Mouse (Mus musculus): ENCODE measurements around the gene Kif24.

The Kif24 gene

DNA sequence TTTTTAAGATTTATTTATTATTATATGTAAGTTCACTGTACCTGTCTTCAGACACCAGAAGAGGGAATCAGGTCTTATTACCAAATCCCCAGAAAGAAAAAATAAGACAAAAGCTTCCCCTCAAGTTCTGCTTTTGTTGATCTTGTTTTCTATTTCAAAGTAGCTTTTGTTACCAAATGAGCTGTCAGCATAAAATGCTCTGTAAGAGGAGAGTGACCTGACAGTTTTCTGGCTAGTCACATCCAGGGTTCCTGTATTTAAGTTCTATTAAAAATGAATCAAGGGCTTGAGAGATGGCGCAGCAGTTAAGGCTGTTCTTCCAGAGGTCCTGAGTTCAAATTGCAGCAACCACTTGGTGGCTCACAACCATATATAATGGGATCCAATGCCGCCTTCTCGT is 103.6 kb downstream of the Kif24 start:
- H3K27me3 ChIP-seq (ENCODE audit: control insufficient read depth, insufficient read depth, low read length, poor library complexity, severe bottlenecking): no peaks in the 10 kb centered on the region
- no peaks in the 10 kb centered on the region for H3K36me3 ChIP-seq (ENCODE audit: control insufficient read depth, insufficient read depth, low read length, poor library complexity, severe bottlenecking)
- no peak for DNase-seq (ENCODE audit: low read depth, low spot score)

DNA sequence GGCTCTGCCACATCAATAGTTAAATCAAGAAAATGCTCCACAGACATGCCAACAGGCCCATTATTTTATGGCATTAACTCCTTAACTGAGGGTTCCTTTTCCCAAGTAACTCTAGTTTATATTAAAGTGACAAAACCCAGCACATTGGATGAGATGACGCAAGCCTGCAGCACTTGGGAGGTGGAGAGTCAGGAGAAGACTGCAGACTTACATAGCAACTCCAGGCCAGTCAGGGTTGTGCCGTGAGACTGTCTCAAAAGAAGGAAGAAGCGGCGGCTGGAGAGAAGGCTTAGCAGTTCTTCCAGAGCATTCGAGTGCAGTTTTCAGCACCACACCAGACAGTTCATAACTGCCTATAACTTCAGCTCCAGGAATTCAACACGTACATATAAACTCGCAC is 105.3 kb downstream of the Kif24 start:
- Histone ChIP-seq H3K27me3 (ENCODE audit: control insufficient read depth, insufficient read depth, low read length, poor library complexity, severe bottlenecking) (no peaks in the 10 kb centered on the region), H3K36me3 (ENCODE audit: control insufficient read depth, insufficient read depth, low read length, poor library complexity, severe bottlenecking) (no peaks in the 10 kb centered on the region; the same call in 1 of the 2 replicates)
- no peak for DNase-seq (ENCODE audit: low read depth, low spot score)

DNA sequence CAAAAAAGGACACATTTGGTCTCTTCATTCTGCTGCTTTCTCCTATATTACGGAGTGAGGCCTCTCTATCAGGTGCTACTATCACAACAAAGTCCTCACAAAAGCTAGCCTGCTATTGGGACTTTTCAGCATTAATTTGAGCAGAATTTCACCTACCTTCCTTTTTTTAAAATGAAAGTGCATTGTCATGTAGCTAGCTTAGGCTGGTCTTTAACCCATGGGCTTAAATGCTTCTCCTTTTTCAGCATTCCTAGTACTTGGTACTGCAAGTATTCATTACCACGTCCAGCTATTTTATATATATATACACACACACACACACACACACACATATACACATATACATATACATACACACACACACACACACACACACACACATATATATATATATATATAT is 106.0 kb downstream of the Kif24 start:
- no peaks in the 10 kb centered on the region for H3K27me3 ChIP-seq (ENCODE audit: control insufficient read depth, insufficient read depth, low read length, poor library complexity, severe bottlenecking)
- no peaks in the 10 kb centered on the region; the same call in 1 of the 2 replicates for H3K36me3 ChIP-seq (ENCODE audit: control insufficient read depth, insufficient read depth, low read length, poor library complexity, severe bottlenecking)
- no peak for DNase-seq (ENCODE audit: low read depth, low spot score)

DNA sequence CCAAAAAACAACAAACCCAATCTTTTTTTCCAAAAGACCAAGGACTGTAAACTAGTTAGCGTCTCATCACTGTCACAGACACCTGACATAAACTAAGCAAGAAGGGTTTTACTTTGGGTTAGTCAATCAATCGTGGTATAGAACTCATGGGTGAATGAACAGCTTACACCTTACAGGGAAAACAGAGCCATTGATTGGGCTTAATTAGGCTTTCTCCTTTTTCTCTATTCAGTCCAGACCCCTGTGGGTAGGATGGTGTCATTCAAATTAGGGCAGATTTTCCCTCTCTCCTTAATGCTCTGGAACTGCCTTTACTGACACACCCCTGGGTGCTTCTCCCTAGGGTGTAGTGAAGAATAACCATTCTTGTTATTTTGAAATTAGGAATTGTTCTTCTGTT is 107.5 kb downstream of the Kif24 start:
- H3K27me3 ChIP-seq (ENCODE audit: control insufficient read depth, insufficient read depth, low read length, poor library complexity, severe bottlenecking): no peaks in the 10 kb centered on the region
- no peaks in the 10 kb centered on the region; the same call in 1 of the 2 replicates for H3K36me3 ChIP-seq (ENCODE audit: control insufficient read depth, insufficient read depth, low read length, poor library complexity, severe bottlenecking)
- DNase-seq (ENCODE audit: low read depth, low spot score): no peak

DNA sequence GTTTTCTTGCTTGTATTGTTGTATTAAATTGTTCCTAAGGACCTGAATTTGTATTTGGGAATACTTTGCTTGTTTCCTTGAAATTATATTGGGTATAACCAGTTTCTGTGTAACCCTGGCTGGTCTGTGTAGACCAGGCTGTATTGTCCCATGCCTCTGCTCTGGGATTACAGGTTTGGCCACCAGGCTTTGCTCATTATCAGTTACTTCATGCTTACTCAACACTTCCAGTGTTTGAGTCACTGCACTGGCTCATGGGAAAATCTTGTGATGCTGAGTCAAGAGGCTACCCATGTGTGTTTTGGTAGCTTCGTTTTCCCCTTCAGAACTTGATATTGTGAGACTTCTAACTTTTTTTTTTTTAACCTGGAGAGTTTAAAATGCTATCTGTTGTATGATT is 111.4 kb downstream of the Kif24 start:
- DNase-seq (ENCODE audit: low read depth, low spot score): peak; percentile 18
- H3K27me3 ChIP-seq (ENCODE audit: control insufficient read depth, insufficient read depth, low read length, poor library complexity, severe bottlenecking): no peaks in the 10 kb centered on the region
- no peaks in the 10 kb centered on the region; the same call in 1 of the 2 replicates for H3K36me3 ChIP-seq (ENCODE audit: control insufficient read depth, insufficient read depth, low read length, poor library complexity, severe bottlenecking)

DNA sequence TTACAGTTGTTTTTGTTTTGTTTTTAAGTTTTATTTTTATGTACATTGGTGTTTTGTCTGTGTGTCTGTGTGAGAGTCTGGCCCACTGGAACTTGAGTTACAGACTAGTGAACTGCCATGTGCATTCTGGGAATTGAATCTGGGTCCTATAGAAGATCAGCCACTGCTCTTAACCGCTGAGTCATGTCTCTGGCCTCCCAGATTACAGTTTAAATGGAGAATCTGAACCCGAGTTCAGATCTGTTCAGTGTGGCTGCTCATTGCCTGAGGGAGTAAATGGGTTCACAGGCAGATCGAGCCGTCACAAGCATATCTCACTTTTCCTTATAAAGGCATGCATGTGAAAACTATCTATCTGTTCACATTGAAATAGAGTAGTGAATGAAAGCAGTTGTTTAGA is 111.9 kb downstream of the Kif24 start:
- Histone ChIP-seq H3K27me3 (ENCODE audit: control insufficient read depth, insufficient read depth, low read length, poor library complexity, severe bottlenecking) (no peaks in the 10 kb centered on the region), H3K36me3 (ENCODE audit: control insufficient read depth, insufficient read depth, low read length, poor library complexity, severe bottlenecking) (no peaks in the 10 kb centered on the region; the same call in 1 of the 2 replicates)
- DNase-seq (ENCODE audit: low read depth, low spot score): no peak

DNA sequence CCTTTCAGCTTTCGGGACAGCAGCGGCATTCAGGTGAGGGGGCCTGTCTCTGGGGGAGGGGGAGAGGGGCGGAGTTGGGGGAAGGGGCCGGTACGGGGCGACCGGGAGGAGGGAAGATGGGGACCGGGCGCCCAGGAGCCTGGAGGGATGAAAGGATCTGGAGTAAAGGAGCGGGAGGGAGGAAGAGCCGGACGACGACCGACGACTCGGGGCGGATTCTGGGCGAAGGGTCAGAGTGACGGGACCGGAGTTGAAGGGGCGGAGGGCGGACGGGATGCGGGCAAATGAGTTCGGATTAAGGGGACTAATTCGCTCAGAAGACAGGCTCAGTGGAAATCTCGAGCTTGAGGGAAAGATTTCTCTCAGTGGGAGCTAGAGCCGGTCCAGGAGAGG is 115.5 kb downstream of the Kif24 start:
- Histone ChIP-seq H3K27me3 (ENCODE audit: control insufficient read depth, insufficient read depth, low read length, poor library complexity, severe bottlenecking) (no peaks in the 10 kb centered on the region), H3K36me3 (ENCODE audit: control insufficient read depth, insufficient read depth, low read length, poor library complexity, severe bottlenecking) (no peaks in the 10 kb centered on the region)
- DNase-seq (ENCODE audit: low read depth, low spot score): no peak

DNA sequence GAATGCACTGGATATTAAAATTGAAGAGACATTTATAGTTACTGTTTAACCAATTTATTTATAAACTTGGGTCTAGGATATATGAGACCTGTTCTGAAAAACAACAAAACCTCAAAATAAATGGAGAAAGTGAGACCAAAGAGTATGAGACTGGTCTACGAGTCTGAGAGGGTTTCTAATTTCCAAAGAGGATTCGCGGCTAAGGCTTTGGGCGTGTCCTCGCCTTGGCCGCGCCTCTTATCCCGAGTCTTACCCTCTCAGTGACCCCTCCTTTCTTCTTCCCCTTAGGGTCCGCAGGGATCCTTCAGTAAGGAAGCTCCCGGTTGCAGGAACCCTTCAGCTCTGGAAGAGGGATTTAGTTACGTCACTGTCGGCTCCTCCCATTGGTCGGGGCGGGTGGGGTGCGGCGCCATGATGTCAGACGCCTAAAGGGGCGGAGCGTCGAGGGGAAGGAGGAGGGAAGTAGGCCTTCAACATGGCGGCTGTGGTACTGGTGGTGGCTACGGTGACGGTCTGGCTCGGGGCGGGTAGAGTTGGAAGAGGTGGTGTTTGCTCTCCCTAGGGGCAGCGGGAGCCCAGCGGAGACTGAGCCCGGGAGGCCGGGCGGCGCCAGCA is 116.0 kb downstream of the Kif24 start, which contains the start of gene Ubap1:
Ubap1 (plus strand) TSS at position 413 of the 615 bp plus-strand sequence.
- DNase-seq (ENCODE audit: low read depth, low spot score): peak; percentile 93
- no peaks in the 10 kb centered on the region for H3K27me3 ChIP-seq (ENCODE audit: control insufficient read depth, insufficient read depth, low read length, poor library complexity, severe bottlenecking)
- H3K36me3 ChIP-seq (ENCODE audit: control insufficient read depth, insufficient read depth, low read length, poor library complexity, severe bottlenecking): no peaks in the 10 kb centered on the region

DNA sequence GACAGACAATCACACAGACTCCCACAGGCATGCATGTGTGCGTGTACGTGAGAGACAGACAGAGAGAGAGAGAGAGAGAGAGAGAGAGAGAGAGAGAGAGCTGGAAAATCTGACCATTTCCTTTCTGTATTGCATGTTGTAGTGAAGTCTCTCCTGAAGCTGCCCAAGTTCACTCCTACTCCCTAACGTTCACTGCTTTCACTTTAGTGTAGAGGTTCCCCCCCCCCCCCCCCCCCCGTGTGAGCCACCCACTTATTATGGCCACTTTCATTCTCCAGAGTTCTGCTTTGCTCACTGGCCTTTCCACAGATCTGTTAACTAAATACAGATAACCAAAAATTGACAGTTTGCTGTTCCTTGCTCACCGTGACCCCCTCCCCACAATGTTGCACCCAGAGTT is 116.8 kb downstream of the Kif24 start:
- H3K36me3 ChIP-seq (ENCODE audit: control insufficient read depth, insufficient read depth, low read length, poor library complexity, severe bottlenecking): no peaks in the 10 kb centered on the region
- peak; percentile 52 for DNase-seq (ENCODE audit: low read depth, low spot score)
- H3K27me3 ChIP-seq (ENCODE audit: control insufficient read depth, insufficient read depth, low read length, poor library complexity, severe bottlenecking): no peaks in the 10 kb centered on the region

DNA sequence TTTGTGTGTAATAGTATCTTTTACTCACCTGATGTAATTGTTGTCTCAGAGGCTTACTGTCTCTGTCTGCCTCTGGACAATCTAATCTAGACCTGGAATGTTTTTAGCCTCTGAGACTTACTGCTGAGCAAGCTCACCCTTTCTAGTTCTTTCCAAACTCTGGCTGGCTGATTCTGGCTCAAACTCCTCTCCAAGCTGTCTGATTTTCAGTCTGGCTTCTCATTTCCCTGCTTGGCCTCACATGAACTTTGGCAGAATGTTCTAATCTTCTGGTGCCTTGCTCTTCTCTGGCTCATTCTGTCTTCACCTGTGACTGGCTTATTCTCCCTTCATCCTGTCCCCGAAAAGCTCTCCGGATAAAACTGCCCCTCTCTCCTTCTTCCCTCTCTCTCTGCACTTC is 118.7 kb downstream of the Kif24 start:
- DNase-seq (ENCODE audit: low read depth, low spot score): no peak
- Histone ChIP-seq H3K36me3 (ENCODE audit: control insufficient read depth, insufficient read depth, low read length, poor library complexity, severe bottlenecking) (no peaks in the 10 kb centered on the region), H3K27me3 (ENCODE audit: control insufficient read depth, insufficient read depth, low read length, poor library complexity, severe bottlenecking) (no peaks in the 10 kb centered on the region)

DNA sequence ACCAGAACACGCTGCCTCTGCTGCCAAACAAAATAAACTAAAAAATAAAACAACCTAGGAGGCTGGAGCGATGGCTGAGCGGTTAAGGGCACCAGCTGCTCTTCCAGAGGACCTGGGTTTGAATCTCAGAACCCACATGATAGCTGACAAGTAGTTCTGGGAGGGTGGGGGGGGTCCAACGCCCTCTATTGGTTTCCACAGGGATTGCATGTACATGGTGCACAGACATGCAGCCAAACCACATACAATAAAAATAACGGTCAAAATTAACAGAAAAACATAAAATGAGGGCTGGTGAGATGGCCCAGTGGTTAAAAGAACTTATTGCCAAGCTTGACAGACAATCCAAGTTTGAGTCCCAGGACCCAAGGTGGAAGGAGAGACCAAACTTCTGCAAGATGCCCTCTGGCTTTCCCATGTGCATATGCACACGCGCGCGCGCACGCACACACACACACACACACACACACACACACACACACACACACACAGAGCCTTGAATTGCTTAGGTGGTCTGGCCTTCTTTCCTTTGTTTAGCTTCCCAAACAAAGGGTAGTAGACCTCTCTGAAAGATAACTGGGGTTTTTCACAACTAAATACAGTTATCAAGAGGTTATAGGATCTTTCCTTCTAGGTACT is 123.7 kb downstream of the Kif24 start:
- Histone ChIP-seq H3K36me3 (ENCODE audit: control insufficient read depth, insufficient read depth, low read length, poor library complexity, severe bottlenecking) (no peaks in the 10 kb centered on the region), H3K27me3 (ENCODE audit: control insufficient read depth, insufficient read depth, low read length, poor library complexity, severe bottlenecking) (no peaks in the 10 kb centered on the region)
- DNase-seq (ENCODE audit: low read depth, low spot score): no peak
